Mouse (Mus musculus): ENCODE results near the gene Rasa3. TPM values are rescaled to one million over a fixed set of nuclear protein-coding genes. Genes with fewer than 3 reads are reported as not detected.

Gene Rasa3
- polyA plus RNA-seq, 1 experiment from 2014 or later: 33.2 TPM

DNA sequence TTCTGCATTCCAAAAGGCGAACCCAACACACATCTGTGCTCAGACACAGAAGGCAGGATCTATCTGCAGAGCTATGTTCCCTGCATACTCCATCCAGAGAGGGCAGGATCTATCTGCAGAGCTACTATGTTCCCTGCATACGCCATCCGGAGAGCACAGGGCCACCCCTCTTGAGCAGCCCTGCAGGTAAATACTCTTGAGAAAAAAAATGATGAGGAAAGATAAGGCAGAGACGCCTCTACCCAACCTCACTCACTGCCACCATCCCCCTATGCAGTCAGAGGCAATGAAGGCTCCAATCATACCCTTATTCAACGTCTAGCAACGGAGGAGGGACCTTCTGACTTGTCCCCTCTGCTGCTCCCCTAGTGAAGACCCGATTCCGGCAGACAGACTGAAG is 1.9 kb downstream of the Rasa3 start:
- Histone ChIP-seq H3K4me2 (ENCODE audit: low read length) (peak overlapping the region; percentile 82), H3K9me3 (replicated peaks; ENCODE audit: control insufficient read depth, low read length, poor library complexity, severe bottlenecking) (no peaks in the 10 kb centered on the region), H3K4me3 (ENCODE audit: low read depth, low read length) (peak overlapping the region; percentile 91), H3K27ac (ENCODE audit: low read length) (peak overlapping the region; percentile 88), H3K9ac (ENCODE audit: low read depth, low read length) (peak overlapping the region; percentile 73), H3K36me3 (ENCODE audit: control insufficient read depth, insufficient read depth, low read length) (no peaks in the 10 kb centered on the region), H3K27me3 (ENCODE audit: control insufficient read depth, insufficient read depth, low read depth, low read length) (no peaks in the 10 kb centered on the region), H3K4me1 (ENCODE audit: control insufficient read depth, insufficient read depth, low read length) (peaks cover 26% of the 10 kb centered on the region)
- no peak for ATAC-seq
- WGBS: 42% methylated on average over 8 of the region's 8 CpGs

DNA sequence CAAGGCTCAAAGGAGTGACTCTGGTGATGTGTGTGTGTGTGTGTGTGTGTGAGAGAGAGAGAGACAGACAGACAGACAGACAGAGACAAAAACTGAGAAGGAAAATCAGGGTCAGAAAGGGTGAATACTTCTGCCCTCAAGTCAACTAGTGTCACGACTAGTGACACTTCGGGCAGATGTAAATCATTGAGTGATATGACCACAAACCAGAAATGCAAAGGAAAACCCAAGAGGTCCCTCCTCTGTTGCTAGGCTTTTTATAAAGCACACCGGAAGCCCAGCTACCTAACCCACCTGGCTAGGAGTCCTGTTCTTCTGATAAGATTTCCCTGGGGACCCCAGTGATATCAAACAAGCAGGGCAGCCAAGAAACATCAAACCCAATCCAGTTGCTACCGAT is 2.3 kb downstream of the Rasa3 start:
- Histone ChIP-seq H3K9ac (ENCODE audit: low read depth, low read length) (peak overlapping the region; percentile 73), H3K27ac (ENCODE audit: low read length) (peak overlapping the region; percentile 88; the same call in 1 of the 2 replicates)
- 81% methylated on average over 4 of the region's 4 CpGs for WGBS

DNA sequence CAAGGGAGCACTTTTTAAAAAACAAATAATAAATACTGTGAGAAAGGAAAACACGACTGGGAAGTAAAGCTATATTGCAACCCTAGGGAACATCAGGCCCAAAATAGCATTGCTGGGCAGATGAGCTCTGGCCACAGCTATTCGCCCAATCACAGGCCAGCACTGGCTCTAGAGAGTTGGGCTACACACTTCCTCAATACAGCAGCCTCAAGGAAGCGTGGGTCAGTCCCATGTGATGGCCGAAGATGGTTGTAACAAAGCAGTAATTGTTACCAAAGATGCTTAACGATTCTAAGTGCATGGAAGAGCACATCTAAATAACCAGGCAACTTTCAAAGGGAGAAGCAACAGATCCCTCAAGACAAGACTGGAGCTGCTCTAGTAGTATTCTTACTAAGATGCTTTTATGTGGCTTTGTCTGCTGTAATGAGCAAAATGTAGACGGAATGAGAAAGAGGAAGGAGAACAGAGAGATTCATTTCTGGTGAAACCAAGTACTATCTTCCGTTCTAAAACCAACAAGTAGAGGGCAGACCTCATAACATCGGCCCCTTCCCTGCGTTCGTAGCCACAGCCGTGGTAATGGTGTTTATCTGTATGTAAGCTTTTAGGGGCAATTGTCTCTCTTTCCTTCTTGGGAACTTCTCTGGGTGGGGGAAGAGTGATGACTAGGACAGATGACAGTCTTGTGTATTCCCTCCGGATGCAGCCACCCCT is 3.0 kb downstream of the Rasa3 start:
- no peak overlapping the region; the same call in 1 of the 2 replicates for H3K27ac ChIP-seq (ENCODE audit: low read length)
- no peak overlapping the region for H3K4me3 ChIP-seq (ENCODE audit: low read depth, low read length)
- no peak for ATAC-seq
- H3K9ac ChIP-seq (ENCODE audit: low read depth, low read length): no peak overlapping the region
- H3K4me1 ChIP-seq (ENCODE audit: control insufficient read depth, insufficient read depth, low read length): peaks cover 26% of the 10 kb centered on the region
- no peaks in the 10 kb centered on the region for H3K27me3 ChIP-seq (ENCODE audit: control insufficient read depth, insufficient read depth, low read depth, low read length)
- no peaks in the 10 kb centered on the region for H3K36me3 ChIP-seq (ENCODE audit: control insufficient read depth, insufficient read depth, low read length)
- no peaks in the 10 kb centered on the region for H3K9me3 ChIP-seq (replicated peaks; ENCODE audit: control insufficient read depth, low read length, poor library complexity, severe bottlenecking)
- WGBS: 65% methylated on average over 12 of the region's 12 CpGs
- peak overlapping the region; percentile 82 for H3K4me2 ChIP-seq (ENCODE audit: low read length)

More for the DNA sequence above, 2.3 kb downstream of the Rasa3 start:
- ATAC-seq: no peak
- H3K36me3 ChIP-seq (ENCODE audit: control insufficient read depth, insufficient read depth, low read length): no peaks in the 10 kb centered on the region
- H3K4me1 ChIP-seq (ENCODE audit: control insufficient read depth, insufficient read depth, low read length): peaks cover 26% of the 10 kb centered on the region
- peak overlapping the region; percentile 82 for H3K4me2 ChIP-seq (ENCODE audit: low read length)
- no peaks in the 10 kb centered on the region for H3K9me3 ChIP-seq (replicated peaks; ENCODE audit: control insufficient read depth, low read length, poor library complexity, severe bottlenecking)
- H3K27me3 ChIP-seq (ENCODE audit: control insufficient read depth, insufficient read depth, low read depth, low read length): no peaks in the 10 kb centered on the region
- peak overlapping the region; percentile 91 for H3K4me3 ChIP-seq (ENCODE audit: low read depth, low read length)

DNA sequence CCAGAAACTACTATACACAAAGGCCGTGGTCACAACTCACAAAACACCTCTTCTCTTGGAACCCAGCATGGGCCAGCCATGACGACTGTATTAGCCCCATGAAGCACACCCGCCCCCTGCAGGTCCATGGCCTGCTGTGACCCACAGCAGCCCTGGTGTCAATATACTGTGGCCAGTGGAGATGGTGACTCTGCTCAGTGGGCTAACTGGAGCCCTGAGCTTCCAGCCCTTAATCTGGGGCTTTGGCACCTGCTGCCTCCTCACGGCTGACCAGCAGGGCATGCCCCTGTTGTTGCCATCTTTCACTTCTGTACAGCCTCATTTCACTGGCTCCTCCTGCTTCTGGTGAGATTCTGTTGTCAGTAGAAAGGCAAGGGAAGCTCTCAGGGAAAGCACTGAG is 4.2 kb downstream of the Rasa3 start:
- no peaks in the 10 kb centered on the region for H3K9me3 ChIP-seq (replicated peaks; ENCODE audit: control insufficient read depth, low read length, poor library complexity, severe bottlenecking)
- peaks cover 26% of the 10 kb centered on the region for H3K4me1 ChIP-seq (ENCODE audit: control insufficient read depth, insufficient read depth, low read length)
- H3K36me3 ChIP-seq (ENCODE audit: control insufficient read depth, insufficient read depth, low read length): no peaks in the 10 kb centered on the region
- WGBS: 70% methylated on average over 4 of the region's 4 CpGs
- no peaks in the 10 kb centered on the region for H3K27me3 ChIP-seq (ENCODE audit: control insufficient read depth, insufficient read depth, low read depth, low read length)
- H3K27ac ChIP-seq (ENCODE audit: low read length): no peak overlapping the region
- no peak for ATAC-seq
- H3K4me3 ChIP-seq (ENCODE audit: low read depth, low read length): no peak overlapping the region
- no peak overlapping the region for H3K4me2 ChIP-seq (ENCODE audit: low read length)
- no peak overlapping the region for H3K9ac ChIP-seq (ENCODE audit: low read depth, low read length)

DNA sequence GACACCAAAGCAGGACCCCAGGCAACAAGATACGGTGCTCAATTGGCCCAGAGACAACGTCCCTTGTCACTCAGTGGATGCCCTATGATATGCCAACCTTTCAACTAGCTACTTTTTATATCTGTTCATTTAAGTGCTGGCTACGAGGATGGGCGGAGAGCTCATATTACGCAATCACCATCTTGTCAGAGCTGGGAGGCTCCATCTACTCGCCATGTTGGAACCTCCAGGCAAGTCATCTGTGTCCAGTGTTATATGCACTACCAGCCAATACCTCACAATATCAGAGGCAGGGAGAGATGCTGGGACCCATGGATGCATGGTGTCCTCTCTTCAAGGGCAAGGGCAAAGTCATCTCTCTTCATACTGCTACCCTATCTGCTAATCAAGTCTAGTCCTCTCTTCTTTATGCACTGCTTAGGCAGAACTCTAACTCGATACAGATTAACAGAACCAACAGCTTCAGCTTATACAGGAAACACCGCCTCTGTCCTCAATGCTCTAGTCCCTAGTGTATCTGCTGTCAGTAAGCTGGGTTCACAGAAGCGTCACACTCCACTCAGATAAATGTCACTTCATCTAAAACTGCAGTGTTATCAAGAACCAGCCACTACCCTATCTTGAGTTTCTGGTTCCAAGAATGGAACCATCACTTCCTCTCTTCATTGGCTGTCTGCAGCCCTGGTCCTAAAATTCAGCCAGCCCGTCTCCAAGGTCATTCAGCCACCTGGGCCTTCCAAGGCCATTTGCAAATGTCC is 6.0 kb downstream of the Rasa3 start:
- WGBS: 87% methylated on average over 10 of the region's 10 CpGs
- Histone ChIP-seq H3K4me1 (ENCODE audit: control insufficient read depth, insufficient read depth, low read length) (peaks cover 23% of the 10 kb centered on the region), H3K4me3 (ENCODE audit: low read depth, low read length) (no peak overlapping the region), H3K9me3 (replicated peaks; ENCODE audit: control insufficient read depth, low read length, poor library complexity, severe bottlenecking) (no peaks in the 10 kb centered on the region), H3K4me2 (ENCODE audit: low read length) (no peak overlapping the region), H3K27ac (ENCODE audit: low read length) (no peak overlapping the region), H3K9ac (ENCODE audit: low read depth, low read length) (no peak overlapping the region), H3K27me3 (ENCODE audit: control insufficient read depth, insufficient read depth, low read depth, low read length) (no peaks in the 10 kb centered on the region), H3K36me3 (ENCODE audit: control insufficient read depth, insufficient read depth, low read length) (no peaks in the 10 kb centered on the region)
- ATAC-seq: no peak

DNA sequence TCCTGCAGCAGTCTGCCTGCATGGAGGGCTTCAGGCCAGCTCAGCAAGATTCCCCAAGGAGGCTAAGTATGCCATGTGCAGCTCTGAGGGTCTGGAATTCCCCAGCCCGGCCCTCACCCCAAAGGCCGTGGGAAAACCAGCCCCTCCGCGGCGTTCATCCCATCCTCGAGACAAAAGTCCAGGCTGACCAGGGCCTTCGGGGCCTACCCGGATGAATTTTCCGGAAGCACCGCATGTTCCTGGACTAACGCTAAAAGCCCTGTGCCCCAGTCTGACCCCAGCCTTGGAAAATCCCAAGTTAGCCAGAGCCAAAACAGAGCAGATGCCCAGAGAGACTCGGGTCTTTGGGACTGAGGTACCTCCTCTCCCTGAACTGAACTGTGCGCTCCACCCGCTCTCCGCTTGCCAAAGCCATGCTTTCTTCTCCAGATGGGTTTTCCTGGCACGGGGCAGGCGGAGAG is 7.4 kb downstream of the Rasa3 start:
- Histone ChIP-seq H3K36me3 (ENCODE audit: control insufficient read depth, insufficient read depth, low read length) (no peaks in the 10 kb centered on the region), H3K27me3 (ENCODE audit: control insufficient read depth, insufficient read depth, low read depth, low read length) (no peaks in the 10 kb centered on the region), H3K4me1 (ENCODE audit: control insufficient read depth, insufficient read depth, low read length) (peaks cover 14% of the 10 kb centered on the region), H3K4me2 (ENCODE audit: low read length) (no peak overlapping the region), H3K9me3 (replicated peaks; ENCODE audit: control insufficient read depth, low read length, poor library complexity, severe bottlenecking) (no peaks in the 10 kb centered on the region), H3K4me3 (ENCODE audit: low read depth, low read length) (no peak overlapping the region), H3K9ac (ENCODE audit: low read depth, low read length) (no peak overlapping the region), H3K27ac (ENCODE audit: low read length) (no peak overlapping the region; the same call in 1 of the 2 replicates)
- 83% methylated on average over 17 of the region's 17 CpGs for WGBS
- ATAC-seq: no peak

DNA sequence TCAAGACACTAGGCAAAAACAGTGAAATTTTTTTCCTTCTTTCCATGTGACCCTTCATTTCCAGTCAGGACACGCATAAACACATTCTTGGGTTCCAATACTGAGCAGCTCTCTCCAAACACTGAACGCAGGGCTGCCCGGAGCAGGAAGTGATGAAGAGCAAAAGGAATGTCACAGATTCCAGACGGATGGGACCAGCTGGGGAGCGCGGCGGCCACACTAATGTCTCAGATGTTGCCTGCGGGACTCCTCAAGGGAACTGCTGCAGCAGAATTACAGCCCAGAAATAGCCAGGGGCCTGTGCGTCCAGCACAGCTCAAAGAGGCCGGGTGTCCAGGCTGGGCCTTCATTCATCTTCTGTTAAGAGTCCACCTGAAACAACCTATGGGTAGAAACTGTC is 9.0 kb downstream of the Rasa3 start:
- H3K27ac ChIP-seq (ENCODE audit: low read length): no peak overlapping the region
- WGBS: 73% methylated on average over 10 of the region's 10 CpGs
- no peak for ATAC-seq

DNA sequence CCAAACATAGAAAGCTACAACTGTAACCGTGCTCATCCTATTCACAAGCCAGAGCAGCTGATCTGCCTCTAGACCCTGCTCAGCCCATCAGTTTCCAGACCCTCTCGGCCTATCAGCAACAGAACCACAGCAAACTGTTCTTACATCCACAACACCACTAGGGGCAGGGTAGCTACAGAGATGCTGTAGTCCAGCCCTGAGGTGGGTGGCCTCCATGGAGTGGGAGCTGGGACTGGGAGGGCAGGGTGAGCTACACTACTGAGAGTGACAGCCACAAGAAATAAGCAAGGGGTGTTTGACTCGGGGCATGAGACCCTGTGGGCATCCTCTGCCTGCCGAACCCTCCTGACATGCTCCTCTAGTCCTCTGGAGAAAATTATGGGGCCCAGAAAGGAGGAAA is 9.5 kb downstream of the Rasa3 start:
- Histone ChIP-seq H3K4me1 (ENCODE audit: control insufficient read depth, insufficient read depth, low read length) (no peaks in the 10 kb centered on the region; the same call in 1 of the 2 replicates), H3K9ac (ENCODE audit: low read depth, low read length) (no peak overlapping the region), H3K36me3 (ENCODE audit: control insufficient read depth, insufficient read depth, low read length) (no peaks in the 10 kb centered on the region), H3K4me2 (ENCODE audit: low read length) (no peak overlapping the region), H3K4me3 (ENCODE audit: low read depth, low read length) (no peak overlapping the region), H3K27me3 (ENCODE audit: control insufficient read depth, insufficient read depth, low read depth, low read length) (no peaks in the 10 kb centered on the region), H3K27ac (ENCODE audit: low read length) (no peak overlapping the region), H3K9me3 (replicated peaks; ENCODE audit: control insufficient read depth, low read length, poor library complexity, severe bottlenecking) (no peaks in the 10 kb centered on the region)
- 86% methylated on average over 4 of the region's 4 CpGs for WGBS
- no peak for ATAC-seq

More for the DNA sequence above, 9.0 kb downstream of the Rasa3 start:
- Histone ChIP-seq H3K27me3 (ENCODE audit: control insufficient read depth, insufficient read depth, low read depth, low read length) (no peaks in the 10 kb centered on the region), H3K4me2 (ENCODE audit: low read length) (no peak overlapping the region), H3K9ac (ENCODE audit: low read depth, low read length) (no peak overlapping the region), H3K4me1 (ENCODE audit: control insufficient read depth, insufficient read depth, low read length) (peaks cover 2% of the 10 kb centered on the region), H3K36me3 (ENCODE audit: control insufficient read depth, insufficient read depth, low read length) (no peaks in the 10 kb centered on the region), H3K4me3 (ENCODE audit: low read depth, low read length) (no peak overlapping the region), H3K9me3 (replicated peaks; ENCODE audit: control insufficient read depth, low read length, poor library complexity, severe bottlenecking) (no peaks in the 10 kb centered on the region)

DNA sequence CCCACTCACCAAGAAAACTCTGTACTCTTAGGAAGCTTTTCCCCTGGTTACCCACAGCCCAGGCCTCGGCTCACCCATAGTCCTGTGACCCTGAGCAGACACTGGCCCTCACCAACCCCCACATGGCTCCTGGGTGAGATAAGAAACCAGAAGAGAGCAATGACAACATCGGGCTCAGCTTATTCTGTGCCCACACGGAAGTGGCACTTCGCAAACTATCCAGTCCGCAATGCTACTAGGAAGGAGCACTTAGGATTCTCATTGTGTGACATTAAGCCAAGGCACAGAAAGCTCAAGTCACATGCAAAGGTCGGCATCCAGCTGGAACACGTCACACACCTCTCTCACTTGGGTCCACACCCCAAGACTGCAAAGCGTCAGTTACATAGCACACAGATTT is 11.5 kb downstream of the Rasa3 start:
- no peaks in the 10 kb centered on the region for H3K27me3 ChIP-seq (ENCODE audit: control insufficient read depth, insufficient read depth, low read depth, low read length)
- H3K27ac ChIP-seq (ENCODE audit: low read length): no peak overlapping the region
- H3K4me3 ChIP-seq (ENCODE audit: low read depth, low read length): no peak overlapping the region
- no peak overlapping the region for H3K9ac ChIP-seq (ENCODE audit: low read depth, low read length)
- H3K4me2 ChIP-seq (ENCODE audit: low read length): no peak overlapping the region
- no peaks in the 10 kb centered on the region for H3K9me3 ChIP-seq (replicated peaks; ENCODE audit: control insufficient read depth, low read length, poor library complexity, severe bottlenecking)
- no peak for ATAC-seq
- WGBS: 88% methylated on average over 8 of the region's 8 CpGs
- no peaks in the 10 kb centered on the region; the same call in 1 of the 2 replicates for H3K4me1 ChIP-seq (ENCODE audit: control insufficient read depth, insufficient read depth, low read length)
- no peaks in the 10 kb centered on the region for H3K36me3 ChIP-seq (ENCODE audit: control insufficient read depth, insufficient read depth, low read length)
